Mouse (Mus musculus): ENCODE results near the gene Bcl2l1. TPM values are rescaled to one million over a fixed set of nuclear protein-coding genes. Genes with fewer than 3 reads are reported as not detected.

The Bcl2l1 gene
- polyA plus RNA-seq, 1 experiment from 2014 or later = 110 TPM

- Histone ChIP-seq H3K4me2 (no peak overlapping the region), H3K27ac (no peak overlapping the region), H3K36me3 (peaks cover 67% of the 10 kb centered on the region), H3K4me3 (replicated peaks) (no peak overlapping the region), H3K9me3 (no peaks in the 10 kb centered on the region), H3K9ac (replicated peaks) (no peak overlapping the region), H3K4me1 (replicated peaks) (peaks cover 75% of the 10 kb centered on the region), H3K27me3 (no peaks in the 10 kb centered on the region)
- WGBS = 97% methylated on average over 1 of the region's 1 CpGs
- no peak for ATAC-seq (ENCODE audit: insufficient number of reproducible peaks, insufficient read depth, low FRiP score, low TSS enrichment, low read depth)
Measured at GRCm38 (mm10) chr2:152823770-152824169, 7.8 kb downstream of the Bcl2l1 start.

GRCm38 (mm10) chr2:152821566-152821965 lies 10.0 kb downstream of the Bcl2l1 start:
- peaks cover 71% of the 10 kb centered on the region for H3K4me1 ChIP-seq (replicated peaks)
- peak overlapping the region; percentile 89 for H3K27ac ChIP-seq
- H3K9me3 ChIP-seq = no peaks in the 10 kb centered on the region
- H3K4me2 ChIP-seq = peak overlapping the region; percentile 35
- no peak overlapping the region for H3K4me3 ChIP-seq (replicated peaks)
- no peaks in the 10 kb centered on the region for H3K27me3 ChIP-seq
- no peak for ATAC-seq (ENCODE audit: insufficient number of reproducible peaks, insufficient read depth, low FRiP score, low TSS enrichment, low read depth)
- no peak overlapping the region for H3K9ac ChIP-seq (replicated peaks)
- H3K36me3 ChIP-seq = peaks cover 56% of the 10 kb centered on the region

GRCm38 (mm10) chr2:152821023-152821422 lies 10.5 kb downstream of the Bcl2l1 start:
- H3K27ac ChIP-seq = peak overlapping the region; percentile 89
- no peak; the same call in 1 of the 2 replicates for ATAC-seq (ENCODE audit: insufficient number of reproducible peaks, insufficient read depth, low FRiP score, low TSS enrichment, low read depth)
- peak overlapping the region; percentile 35 for H3K4me2 ChIP-seq
- WGBS = 16% methylated on average over 5 of the region's 5 CpGs
- no peak overlapping the region for H3K9ac ChIP-seq (replicated peaks)
- no peak overlapping the region for H3K4me3 ChIP-seq (replicated peaks)
- H3K4me1 ChIP-seq (replicated peaks) = peaks cover 71% of the 10 kb centered on the region
- no peaks in the 10 kb centered on the region for H3K9me3 ChIP-seq
- no peaks in the 10 kb centered on the region for H3K27me3 ChIP-seq
- H3K36me3 ChIP-seq = peaks cover 51% of the 10 kb centered on the region

GRCm38 (mm10) chr2:152820369-152820768 lies 11.2 kb downstream of the Bcl2l1 start:
- H3K9me3 ChIP-seq = no peaks in the 10 kb centered on the region
- no peak for ATAC-seq (ENCODE audit: insufficient number of reproducible peaks, insufficient read depth, low FRiP score, low TSS enrichment, low read depth)
- H3K9ac ChIP-seq (replicated peaks) = no peak overlapping the region; the same call in 1 of the 2 replicates
- 50% methylated on average over 2 of the region's 2 CpGs for WGBS
- no peak overlapping the region for H3K4me3 ChIP-seq (replicated peaks)
- no peaks in the 10 kb centered on the region for H3K27me3 ChIP-seq
- peaks cover 66% of the 10 kb centered on the region for H3K4me1 ChIP-seq (replicated peaks)
- peak overlapping the region; percentile 89 for H3K27ac ChIP-seq
- peaks cover 50% of the 10 kb centered on the region for H3K36me3 ChIP-seq
- H3K4me2 ChIP-seq = peak overlapping the region; percentile 35

- Histone ChIP-seq H3K9ac (replicated peaks) (no peak overlapping the region; the same call in 1 of the 2 replicates), H3K36me3 (peaks cover 46% of the 10 kb centered on the region), H3K4me3 (replicated peaks) (no peak overlapping the region), H3K27me3 (no peaks in the 10 kb centered on the region), H3K9me3 (no peaks in the 10 kb centered on the region), H3K4me2 (no peak overlapping the region), H3K4me1 (replicated peaks) (peaks cover 61% of the 10 kb centered on the region), H3K27ac (peak overlapping the region; percentile 89)
- 66% methylated on average over 4 of the region's 4 CpGs for WGBS
- ATAC-seq (ENCODE audit: insufficient number of reproducible peaks, insufficient read depth, low FRiP score, low TSS enrichment, low read depth) = no peak; the same call in 1 of the 2 replicates
Measured at GRCm38 (mm10) chr2:152819926-152820325, 11.6 kb downstream of the Bcl2l1 start.

- Histone ChIP-seq H3K4me3 (replicated peaks) (no peak overlapping the region), H3K27ac (peak overlapping the region; percentile 89), H3K4me2 (no peak overlapping the region), H3K27me3 (no peaks in the 10 kb centered on the region), H3K9me3 (no peaks in the 10 kb centered on the region), H3K9ac (replicated peaks) (no peak overlapping the region), H3K36me3 (peaks cover 40% of the 10 kb centered on the region), H3K4me1 (replicated peaks) (peaks cover 58% of the 10 kb centered on the region)
- WGBS = 95% methylated on average over 3 of the region's 3 CpGs
- ATAC-seq (ENCODE audit: insufficient number of reproducible peaks, insufficient read depth, low FRiP score, low TSS enrichment, low read depth) = no peak
Measured at GRCm38 (mm10) chr2:152819097-152819624, 12.4 kb downstream of the Bcl2l1 start.

- no peak for ATAC-seq (ENCODE audit: insufficient number of reproducible peaks, insufficient read depth, low FRiP score, low TSS enrichment, low read depth)
- Histone ChIP-seq H3K4me1 (replicated peaks) (peaks cover 53% of the 10 kb centered on the region), H3K36me3 (peaks cover 35% of the 10 kb centered on the region), H3K27ac (no peak overlapping the region), H3K4me2 (no peak overlapping the region), H3K4me3 (replicated peaks) (no peak overlapping the region), H3K27me3 (no peaks in the 10 kb centered on the region), H3K9ac (replicated peaks) (no peak overlapping the region), H3K9me3 (no peaks in the 10 kb centered on the region)
- WGBS = 87% methylated on average over 5 of the region's 5 CpGs
Measured at GRCm38 (mm10) chr2:152818679-152819078, 12.8 kb downstream of the Bcl2l1 start.

- WGBS = 70% methylated on average over 6 of the region's 6 CpGs
- H3K4me2 ChIP-seq = peak overlapping the region; percentile 6; the same call in 1 of the 2 replicates
- H3K9me3 ChIP-seq = no peaks in the 10 kb centered on the region
- H3K4me3 ChIP-seq (replicated peaks) = no peak overlapping the region
- no peak for ATAC-seq (ENCODE audit: insufficient number of reproducible peaks, insufficient read depth, low FRiP score, low TSS enrichment, low read depth)
- no peak overlapping the region for H3K9ac ChIP-seq (replicated peaks)
- peak overlapping the region; percentile 62; the same call in 1 of the 2 replicates for H3K27ac ChIP-seq
- peaks cover 53% of the 10 kb centered on the region for H3K4me1 ChIP-seq (replicated peaks)
- H3K27me3 ChIP-seq = no peaks in the 10 kb centered on the region
- H3K36me3 ChIP-seq = peaks cover 34% of the 10 kb centered on the region
Measured at GRCm38 (mm10) chr2:152817596-152818291, 13.8 kb downstream of the Bcl2l1 start.

GRCm38 (mm10) chr2:152816657-152817348 lies 14.7 kb downstream of the Bcl2l1 start:
- no peak overlapping the region for H3K9ac ChIP-seq (replicated peaks)
- peak overlapping the region; percentile 53 for H3K27ac ChIP-seq
- no peak for ATAC-seq (ENCODE audit: insufficient number of reproducible peaks, insufficient read depth, low FRiP score, low TSS enrichment, low read depth)
- 90% methylated on average over 3 of the region's 3 CpGs for WGBS
- peaks cover 30% of the 10 kb centered on the region for H3K36me3 ChIP-seq
- H3K4me3 ChIP-seq (replicated peaks) = no peak overlapping the region
- peaks cover 54% of the 10 kb centered on the region for H3K4me1 ChIP-seq (replicated peaks)
- H3K27me3 ChIP-seq = no peaks in the 10 kb centered on the region
- no peaks in the 10 kb centered on the region for H3K9me3 ChIP-seq
- H3K4me2 ChIP-seq = no peak overlapping the region

- no peaks in the 10 kb centered on the region for H3K27me3 ChIP-seq
- no peaks in the 10 kb centered on the region for H3K9me3 ChIP-seq
- WGBS = 67% methylated on average over 7 of the region's 7 CpGs
- no peak overlapping the region for H3K9ac ChIP-seq (replicated peaks)
- no peak for ATAC-seq (ENCODE audit: insufficient number of reproducible peaks, insufficient read depth, low FRiP score, low TSS enrichment, low read depth)
- no peak overlapping the region for H3K27ac ChIP-seq
- H3K4me1 ChIP-seq (replicated peaks) = peaks cover 54% of the 10 kb centered on the region
- H3K4me2 ChIP-seq = no peak overlapping the region
- peaks cover 34% of the 10 kb centered on the region for H3K36me3 ChIP-seq
- no peak overlapping the region for H3K4me3 ChIP-seq (replicated peaks)
Measured at GRCm38 (mm10) chr2:152815879-152816656, 15.5 kb downstream of the Bcl2l1 start.
